Mouse (Mus musculus) lung, embryonic 16.5 days (tissue): ENCODE measurements around the gene Notch1. TPM values are rescaled to one million over a fixed set of nuclear protein-coding genes. Genes with fewer than 3 reads are reported as not detected.

Experiments used
- ATAC-seq: fragments of 200-750 bp; cut with Nextera tagmentation; 2 replicates; pipeline ENCODE4 v1.8.0; 2017; ENCODE audit warnings: low read depth, mild to moderate bottlenecking, moderate library complexity
- H3K27ac ChIP-seq: fragments of 300-500 bp; sonication (generic); 2 replicates; pipeline ENCODE4 v1.5.1; 2014; ENCODE audit warnings: mild to moderate bottlenecking, control low read depth, low read length
- H3K27me3 ChIP-seq: fragments of 300-500 bp; sonication (generic); 2 replicates; pipeline ENCODE4 v1.6.1; 2014; ENCODE audit warnings: low read depth, low read length, mixed read lengths; ENCODE audit not compliant: control insufficient read depth, insufficient read depth
- H3K36me3 ChIP-seq: fragments of 300-500 bp; sonication (generic); 2 replicates; pipeline ENCODE4 v1.6.1; 2014; ENCODE audit warnings: low read length; ENCODE audit not compliant: control insufficient read depth, insufficient read depth
- H3K4me1 ChIP-seq: fragments of 300-500 bp; sonication (generic); replicated peaks from 2 replicates; pipeline ENCODE4 v1.6.1; 2014; ENCODE audit warnings: low read length, mixed read lengths; ENCODE audit not compliant: control insufficient read depth, insufficient read depth
- H3K4me2 ChIP-seq: fragments of 300-500 bp; sonication (generic); 2 replicates; pipeline ENCODE4 v1.6.1; 2014; ENCODE audit warnings: low read depth, low read length, control low read depth
- H3K4me3 ChIP-seq: fragments of 300-500 bp; sonication (generic); 2 replicates; pipeline ENCODE4 v1.5.1; 2014; ENCODE audit warnings: mild to moderate bottlenecking, low read length, control low read depth
- H3K9ac ChIP-seq: fragments of 300-500 bp; sonication (generic); 2 replicates; pipeline ENCODE4 v1.6.1; 2014; ENCODE audit warnings: low read length, control low read depth
- H3K9me3 ChIP-seq: fragments of 300-500 bp; sonication (generic); 2 replicates; pipeline ENCODE4 v1.6.1; 2016; ENCODE audit warnings: low read length; ENCODE audit not compliant: control insufficient read depth
- WGBS: fragments of 180-500 bp; shearing (Covaris S2); extraction: QIAGEN DNeasy Blood & Tissue Kit; methylation state at CpG from one replicate; pipeline ENCODE4 v1.1.7; 2014; 5-methylcytosine and 5-hydroxymethylcytosine counted together
- polyA plus RNA-seq: library from polyadenylated mRNA; unstranded; fragments of >200 nt; fragmentation: Nextera tagmentation; extraction: Ambion mirVana; gene quantifications from 2 replicates; pipeline ENCODE4 v1.2.1, GENCODE M21; 2015

Notch1 gene
- polyA plus RNA-seq, 1 experiment from 2014 or later = 20.5 TPM

- H3K9ac ChIP-seq = peak overlapping the region; percentile 55
- H3K27me3 ChIP-seq = no peaks in the 10 kb centered on the region
- peaks cover 99% of the 10 kb centered on the region for H3K4me1 ChIP-seq
- ATAC-seq = peak; percentile 24
- H3K4me3 ChIP-seq = no peak overlapping the region
- H3K9me3 ChIP-seq = no peaks in the 10 kb centered on the region
- H3K4me2 ChIP-seq = peak overlapping the region; percentile 32
- H3K36me3 ChIP-seq = no peaks in the 10 kb centered on the region
- WGBS = 32% methylated on average over 4 of the region's 4 CpGs
- peak overlapping the region; percentile 90 for H3K27ac ChIP-seq
These were observed 25.6 kb downstream of the Notch1 start for GRCm38 (mm10) chr2:26490760-26491301.

DNA sequence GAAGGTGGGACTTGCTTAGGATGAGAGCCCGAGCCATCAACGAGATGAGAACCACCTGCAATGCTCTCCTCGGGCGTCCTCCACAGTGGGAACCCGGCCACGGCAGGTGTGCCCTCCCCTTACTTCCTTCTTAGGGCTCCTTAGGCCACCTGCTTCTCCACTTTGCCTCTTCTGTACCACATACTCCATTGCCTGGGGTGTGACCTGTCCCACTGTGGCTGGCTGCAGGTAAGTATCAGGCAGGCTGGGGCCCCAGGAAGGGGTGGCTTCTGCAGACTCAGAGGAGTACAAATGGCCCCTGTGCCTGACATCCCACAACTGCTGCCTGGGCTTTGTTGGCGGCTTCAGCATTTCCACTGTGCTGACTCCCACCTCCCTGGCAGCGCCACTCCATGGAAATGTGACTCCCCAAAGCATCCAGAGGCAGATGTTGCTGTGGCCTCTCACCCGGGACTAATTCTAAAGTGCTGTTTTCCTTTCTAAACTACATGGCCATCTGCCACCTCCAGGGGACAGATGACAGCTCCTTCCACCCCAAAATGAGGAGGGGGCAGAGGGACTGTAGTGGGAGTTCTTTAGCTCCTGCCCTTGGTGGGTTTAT lies 27.8 kb downstream of the Notch1 start:
- Histone ChIP-seq H3K27ac (peak overlapping the region; percentile 76), H3K4me1 (peaks cover 98% of the 10 kb centered on the region), H3K27me3 (no peaks in the 10 kb centered on the region), H3K36me3 (peaks cover 8% of the 10 kb centered on the region; the same call in 1 of the 2 replicates), H3K9me3 (no peaks in the 10 kb centered on the region), H3K4me2 (no peak overlapping the region), H3K4me3 (no peak overlapping the region), H3K9ac (peak overlapping the region; percentile 40; the same call in 1 of the 2 replicates)
- 28% methylated on average over 9 of the region's 9 CpGs for WGBS
- no peak for ATAC-seq

DNA sequence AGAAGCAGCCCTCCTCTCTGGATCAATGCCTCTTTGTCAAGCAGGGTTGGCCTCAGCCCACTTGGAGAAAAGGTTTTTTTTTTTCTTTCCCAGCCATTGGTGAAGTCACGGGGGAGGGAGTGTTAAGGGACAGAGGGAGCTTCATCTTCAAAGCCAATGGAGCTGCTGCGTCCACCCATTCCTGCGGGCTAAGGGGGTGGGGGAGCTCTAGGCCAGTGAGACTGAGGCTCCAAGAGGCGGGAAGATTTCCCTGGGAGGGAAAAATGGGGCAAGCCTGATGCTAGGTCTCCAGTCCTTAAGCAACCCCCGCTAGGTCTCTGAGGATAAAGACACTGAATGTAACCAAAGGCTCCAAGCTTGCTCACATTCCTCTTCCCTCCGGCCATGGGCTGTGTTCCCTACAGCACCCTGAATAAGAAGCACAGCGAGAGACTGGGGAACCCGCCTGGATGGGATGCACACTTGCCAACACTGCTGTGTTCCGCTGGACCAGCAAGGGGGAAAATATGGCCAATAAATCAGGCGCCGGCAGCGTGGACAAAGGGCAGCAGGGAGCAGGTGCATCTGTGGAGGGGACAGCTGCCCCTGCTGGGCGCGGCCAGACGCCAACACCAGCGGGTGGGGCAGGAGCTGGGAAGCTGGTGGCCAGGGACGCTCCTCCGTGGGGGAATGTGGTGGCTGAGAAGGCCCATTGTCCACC lies 29.0 kb downstream of the Notch1 start:
- Histone ChIP-seq H3K9ac (peak overlapping the region; percentile 36; the same call in 1 of the 2 replicates), H3K27ac (peak overlapping the region; percentile 76), H3K4me2 (peak overlapping the region; percentile 28; the same call in 1 of the 2 replicates), H3K36me3 (peaks cover 8% of the 10 kb centered on the region; the same call in 1 of the 2 replicates), H3K9me3 (no peaks in the 10 kb centered on the region), H3K27me3 (no peaks in the 10 kb centered on the region), H3K4me1 (peaks cover 95% of the 10 kb centered on the region), H3K4me3 (no peak overlapping the region)
- no peak for ATAC-seq
- 30% methylated on average over 18 of the region's 18 CpGs for WGBS

- WGBS = 21% methylated on average over 3 of the region's 3 CpGs
- Histone ChIP-seq H3K4me2 (no peak overlapping the region), H3K27ac (peak overlapping the region; percentile 76), H3K4me1 (peaks cover 90% of the 10 kb centered on the region), H3K4me3 (no peak overlapping the region), H3K36me3 (peaks cover 8% of the 10 kb centered on the region; the same call in 1 of the 2 replicates), H3K27me3 (no peaks in the 10 kb centered on the region), H3K9ac (peak overlapping the region; percentile 36; the same call in 1 of the 2 replicates), H3K9me3 (no peaks in the 10 kb centered on the region)
- ATAC-seq = no peak
These were observed 29.6 kb downstream of the Notch1 start for GRCm38 (mm10) chr2:26486835-26487321.

DNA sequence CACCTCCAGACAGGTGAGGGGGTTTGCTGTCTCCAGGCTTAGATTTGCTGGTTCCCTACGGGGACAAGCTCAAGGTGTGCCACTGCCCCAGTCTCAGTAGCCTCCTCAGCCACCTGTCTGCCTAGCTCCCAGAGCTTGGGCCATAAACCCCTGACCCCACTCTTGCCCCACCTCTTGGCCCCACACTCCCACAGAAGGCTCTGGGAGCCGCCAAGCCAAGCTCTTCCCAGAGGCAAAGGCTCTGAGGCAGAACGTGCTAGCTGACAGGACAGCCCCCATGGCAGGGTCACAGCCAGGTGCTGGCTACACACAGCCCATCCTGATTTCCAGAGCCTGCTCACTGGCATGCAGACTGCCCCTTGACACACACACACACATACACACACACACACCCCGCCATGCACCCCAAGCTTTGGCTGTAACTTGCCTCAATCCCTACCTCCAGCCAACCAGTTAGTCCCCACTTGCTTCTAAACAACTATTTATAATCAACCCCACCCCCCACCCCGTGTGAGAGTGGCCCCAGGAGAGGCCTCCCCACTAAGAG lies 30.1 kb downstream of the Notch1 start:
- peaks cover 89% of the 10 kb centered on the region for H3K4me1 ChIP-seq
- H3K9ac ChIP-seq = no peak overlapping the region
- H3K36me3 ChIP-seq = peaks cover 12% of the 10 kb centered on the region
- no peak overlapping the region for H3K4me3 ChIP-seq
- WGBS = 26% methylated on average over 5 of the region's 5 CpGs
- H3K27ac ChIP-seq = peak overlapping the region; percentile 76
- no peaks in the 10 kb centered on the region for H3K27me3 ChIP-seq
- no peak for ATAC-seq
- H3K4me2 ChIP-seq = no peak overlapping the region
- no peaks in the 10 kb centered on the region for H3K9me3 ChIP-seq

DNA sequence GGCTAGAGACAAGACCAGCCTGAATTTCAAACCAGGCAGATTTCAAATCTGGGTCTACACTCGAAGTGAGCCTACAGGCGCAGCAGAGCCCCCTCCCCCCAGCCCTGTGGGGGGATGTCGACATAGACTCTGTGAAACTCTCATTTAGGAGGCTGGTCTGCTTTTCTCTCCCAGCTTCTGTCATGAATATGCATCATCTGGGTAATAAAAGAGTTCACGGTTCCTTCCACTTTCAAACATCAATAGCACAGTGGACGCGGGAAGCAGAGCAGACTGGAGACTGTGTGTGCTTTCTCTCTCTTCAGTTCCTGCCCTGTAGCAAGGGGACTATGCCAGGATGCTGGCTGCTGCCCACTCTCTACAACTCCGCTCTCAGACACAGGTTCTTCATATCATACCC lies 30.8 kb downstream of the Notch1 start:
- Histone ChIP-seq H3K36me3 (peaks cover 18% of the 10 kb centered on the region), H3K9me3 (no peaks in the 10 kb centered on the region), H3K9ac (no peak overlapping the region), H3K27me3 (no peaks in the 10 kb centered on the region), H3K4me2 (no peak overlapping the region), H3K27ac (peak overlapping the region; percentile 76), H3K4me3 (no peak overlapping the region), H3K4me1 (peaks cover 83% of the 10 kb centered on the region)
- ATAC-seq = no peak
- 35% methylated on average over 7 of the region's 7 CpGs for WGBS

DNA sequence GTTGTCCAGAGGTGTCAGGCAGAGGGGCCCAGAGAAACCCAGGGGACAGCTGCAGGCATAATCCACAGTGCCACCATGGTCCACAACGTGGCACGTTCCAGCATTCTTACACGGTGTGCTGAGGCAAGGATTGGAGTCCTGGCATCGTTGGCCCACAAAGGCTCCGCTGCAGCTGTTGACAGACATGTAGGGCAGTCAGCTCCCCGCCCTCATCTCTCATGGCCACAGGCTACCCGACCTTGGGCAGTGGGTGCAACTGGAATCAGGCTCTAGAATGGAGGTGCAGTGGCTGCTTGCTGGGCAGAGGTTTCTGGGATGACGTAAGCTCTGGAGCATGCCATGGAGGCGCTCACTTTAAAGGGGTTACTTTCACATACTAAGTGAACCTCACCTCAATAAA lies 31.2 kb downstream of the Notch1 start:
- Histone ChIP-seq H3K27me3 (no peaks in the 10 kb centered on the region), H3K9me3 (no peaks in the 10 kb centered on the region), H3K27ac (peak overlapping the region; percentile 76), H3K9ac (no peak overlapping the region), H3K36me3 (peaks cover 22% of the 10 kb centered on the region), H3K4me2 (no peak overlapping the region), H3K4me1 (peaks cover 79% of the 10 kb centered on the region), H3K4me3 (no peak overlapping the region)
- 61% methylated on average over 9 of the region's 9 CpGs for WGBS
- no peak for ATAC-seq

DNA sequence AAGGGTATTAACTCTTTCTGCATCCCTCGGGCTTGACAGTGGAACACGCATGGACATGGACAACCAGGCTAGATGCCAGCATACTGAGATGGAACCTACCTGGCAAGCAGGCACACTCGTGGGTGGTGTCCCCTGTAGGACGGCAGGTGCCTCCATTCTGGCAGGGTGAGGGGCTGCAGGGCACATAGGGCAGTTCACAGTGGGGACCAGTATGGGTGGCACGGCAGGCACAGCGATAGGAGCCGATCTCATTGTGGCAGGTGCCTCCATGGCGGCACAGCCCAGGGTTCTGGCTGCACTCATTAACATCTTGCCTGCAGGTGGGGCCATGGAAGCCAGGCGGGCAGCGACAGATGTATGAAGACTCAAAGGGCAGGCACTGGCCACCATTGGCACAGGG lies 32.3 kb downstream of the Notch1 start:
- peaks cover 33% of the 10 kb centered on the region for H3K36me3 ChIP-seq
- H3K4me2 ChIP-seq = no peak overlapping the region
- peak overlapping the region; percentile 87 for H3K27ac ChIP-seq
- H3K27me3 ChIP-seq = no peaks in the 10 kb centered on the region
- ATAC-seq = no peak
- peaks cover 68% of the 10 kb centered on the region for H3K4me1 ChIP-seq
- H3K4me3 ChIP-seq = no peak overlapping the region
- no peaks in the 10 kb centered on the region for H3K9me3 ChIP-seq
- peak overlapping the region; percentile 1; the same call in 1 of the 2 replicates for H3K9ac ChIP-seq
- WGBS = 83% methylated on average over 10 of the region's 10 CpGs
